Mouse (Mus musculus) bone marrow, adult 2 months (tissue): ENCODE results near the gene Syt1. TPM values are rescaled to one million over a fixed set of nuclear protein-coding genes. Genes with fewer than 3 reads are reported as not detected.

Experiments
- H3K27ac ChIP-seq: fragments of 200-500 bp; 2 replicates; pipeline ENCODE4 v1.5.1; 2012; ENCODE audit warnings: low read depth, mild to moderate bottlenecking, control low read depth, inconsistent platforms, low read length; ENCODE audit not compliant: control insufficient read depth, poor library complexity, insufficient read depth
- H3K4me1 ChIP-seq: fragments of 200-500 bp; 2 replicates; pipeline ENCODE4 v1.6.1; 2011; ENCODE audit warnings: low read length; ENCODE audit not compliant: control insufficient read depth, insufficient read depth
- H3K4me3 ChIP-seq: fragments of 200-500 bp; replicated peaks from 2 replicates; pipeline ENCODE3; 2011; ENCODE audit warnings: mild to moderate bottlenecking, low read depth, low read length, control low read depth; ENCODE audit not compliant: control insufficient read depth
- CTCF ChIP-seq: fragments of 200-500 bp; IDR thresholded peaks from 2 replicates; pipeline ENCODE4 v1.5.1; 2011; ENCODE audit warnings: low read length, control low read depth; ENCODE audit not compliant: control insufficient read depth, insufficient read depth
- POLR2A ChIP-seq: fragments of 200-500 bp; IDR thresholded peaks from 2 replicates; pipeline ENCODE4 v1.6.1; 2011; ENCODE audit warnings: low read depth, mild to moderate bottlenecking, control low read depth, low read length, borderline replicate concordance; ENCODE audit not compliant: control insufficient read depth
- WGBS: fragments of 180-500 bp; shearing (Covaris S2); methylation state at CpG from one replicate; pipeline ENCODE4 v1.1.7; 2018; 5-methylcytosine and 5-hydroxymethylcytosine counted together
- polyA plus RNA-seq: library from polyadenylated mRNA; stranded (reverse); fragments of >200 nt; gene quantifications from 2 replicates; pipeline ENCODE4 v1.2.4, GENCODE M21; 2011; ENCODE audit warnings: low replicate concordance; ENCODE audit not compliant: missing spikeins, insufficient read depth, insufficient read length

Gene Syt1
- polyA plus RNA-seq, 1 experiment = 0.42 TPM

DNA sequence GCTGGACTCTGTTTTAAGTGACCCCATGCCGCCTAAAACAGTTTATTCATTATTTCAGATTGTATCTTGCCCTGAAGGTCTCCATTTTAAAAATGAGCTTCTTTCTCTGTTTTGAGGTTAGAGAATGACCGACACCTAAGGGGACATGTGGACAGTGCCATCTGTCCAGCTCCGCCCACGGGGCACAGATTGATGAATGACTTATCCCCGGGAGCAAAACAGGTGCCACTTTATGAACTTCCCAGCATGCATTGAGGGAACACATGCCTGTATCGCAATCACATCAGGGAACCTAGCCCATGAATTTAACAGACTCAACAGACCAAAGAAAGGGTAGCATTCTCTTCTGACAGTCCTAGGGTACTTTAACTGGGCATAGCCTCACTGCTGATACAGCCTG is 188.5 kb downstream of the Syt1 start:
- H3K4me3 ChIP-seq = no peak overlapping the region
- no peak overlapping the region for H3K27ac ChIP-seq
- 83% methylated on average over 6 of the region's 6 CpGs for WGBS
- no peaks in the 10 kb centered on the region for H3K4me1 ChIP-seq
- no peak for TF ChIP-seq POLR2A
- no peak for TF ChIP-seq CTCF

DNA sequence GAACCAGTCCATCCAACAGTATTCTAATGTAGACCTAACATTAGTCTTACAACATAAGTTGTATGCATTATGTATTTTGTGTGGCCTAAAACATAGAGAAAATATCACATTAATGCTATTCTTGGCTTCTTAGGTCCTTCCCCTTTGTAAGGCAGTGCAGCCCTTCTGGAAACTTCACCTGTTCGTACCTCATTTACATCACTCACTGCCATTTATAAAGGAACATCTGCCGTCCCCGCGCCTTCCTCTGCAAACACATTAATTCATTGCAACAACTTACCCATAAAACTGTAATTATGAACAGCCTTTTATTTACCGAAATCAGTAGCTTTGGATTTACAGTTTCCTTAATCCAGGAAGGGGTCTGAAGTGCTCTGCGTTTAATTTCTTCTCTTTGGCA is 195.4 kb downstream of the Syt1 start:
- no peak overlapping the region for H3K27ac ChIP-seq
- WGBS = 77% methylated on average over 6 of the region's 6 CpGs
- no peak for TF ChIP-seq CTCF
- no peak for TF ChIP-seq POLR2A
- H3K4me3 ChIP-seq = no peak overlapping the region
- no peaks in the 10 kb centered on the region for H3K4me1 ChIP-seq

DNA sequence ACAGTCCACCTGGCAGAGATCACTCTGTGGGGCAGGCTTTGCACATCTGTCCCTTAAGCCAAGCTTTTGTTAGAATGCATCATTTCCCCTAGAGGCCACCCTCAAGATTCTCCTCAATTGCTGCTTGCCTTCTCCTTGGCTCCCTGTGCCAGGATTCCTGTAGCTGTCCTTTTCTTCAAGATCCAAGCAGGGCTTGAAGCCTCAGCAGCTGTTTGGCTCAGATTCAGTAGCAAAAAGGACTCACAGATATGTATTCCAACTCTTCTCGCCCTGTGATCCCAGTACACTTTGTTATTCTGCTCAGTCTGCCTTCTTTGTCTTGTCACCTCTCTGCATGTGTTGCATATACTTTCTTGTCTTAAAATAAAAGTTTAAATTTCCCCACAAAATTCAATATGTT is 206.4 kb downstream of the Syt1 start:
- no peak for TF ChIP-seq POLR2A
- TF ChIP-seq CTCF = no peak
- 63% methylated on average over 1 of the region's 1 CpGs for WGBS
- no peak overlapping the region for H3K27ac ChIP-seq
- no peak overlapping the region for H3K4me3 ChIP-seq
- H3K4me1 ChIP-seq = no peaks in the 10 kb centered on the region

DNA sequence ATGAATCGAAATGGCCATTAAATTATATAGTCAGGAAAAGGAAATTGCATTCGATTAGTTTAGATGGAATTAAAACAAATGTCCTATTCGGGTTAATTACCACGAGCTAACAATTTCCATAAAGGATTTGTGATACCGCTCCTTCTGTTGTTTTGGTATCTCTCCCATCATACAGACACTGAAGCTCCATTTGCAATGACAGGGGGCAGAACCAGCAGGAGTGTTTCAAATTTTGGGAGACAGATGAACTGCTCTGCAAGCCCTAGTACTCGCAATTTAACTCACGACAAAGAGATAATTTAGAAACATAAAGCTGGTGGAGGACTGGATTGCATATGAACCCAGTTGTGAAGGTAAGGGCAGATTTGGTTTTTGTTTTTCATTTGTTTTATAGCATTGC is 210.0 kb downstream of the Syt1 start:
- 79% methylated on average over 7 of the region's 7 CpGs for WGBS
- no peak for TF ChIP-seq POLR2A
- no peak for TF ChIP-seq CTCF
- Histone ChIP-seq H3K27ac (no peak overlapping the region), H3K4me3 (no peak overlapping the region), H3K4me1 (no peaks in the 10 kb centered on the region)

DNA sequence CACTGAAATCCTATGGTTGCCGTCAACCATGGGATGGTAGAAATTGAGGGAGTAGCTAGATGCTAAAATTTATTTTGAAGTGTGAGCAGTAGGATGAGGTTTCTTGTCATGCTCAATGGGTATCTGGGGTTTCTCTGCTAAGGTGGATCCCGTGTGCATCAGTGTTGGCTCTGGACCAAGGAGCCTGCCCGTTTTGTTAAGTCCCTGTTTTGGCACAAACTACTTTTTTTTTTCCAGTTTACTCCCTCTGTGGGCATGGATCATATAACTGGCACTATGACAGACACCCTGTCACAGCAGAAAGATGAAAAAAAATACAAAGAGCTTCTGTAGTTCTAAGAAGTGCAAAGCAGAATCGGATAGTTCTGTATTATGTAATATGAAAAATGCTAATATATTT is 212.0 kb downstream of the Syt1 start:
- 77% methylated on average over 4 of the region's 4 CpGs for WGBS
- Histone ChIP-seq H3K27ac (no peak overlapping the region), H3K4me3 (no peak overlapping the region), H3K4me1 (no peaks in the 10 kb centered on the region)
- TF ChIP-seq POLR2A (no peak), CTCF (no peak)

DNA sequence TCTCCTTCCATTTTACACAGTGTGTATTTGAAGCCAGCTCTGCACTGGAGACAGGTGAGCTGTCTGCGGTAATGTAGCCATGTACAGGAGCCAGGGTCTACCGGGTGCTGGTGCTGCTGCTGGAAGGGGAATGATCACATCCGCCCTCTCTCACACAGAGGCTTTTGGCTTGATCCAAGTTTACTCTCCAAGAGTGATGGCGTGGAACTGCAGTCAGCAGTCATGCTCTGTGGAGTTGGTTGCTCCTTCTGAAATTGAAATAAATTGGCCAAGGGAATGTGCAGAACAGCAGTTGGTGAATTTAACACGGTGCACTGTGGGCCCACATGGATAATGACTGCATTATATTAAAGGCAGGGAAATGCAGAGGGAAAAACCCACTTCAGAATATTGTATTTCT is 228.0 kb downstream of the Syt1 start:
- no peak overlapping the region for H3K4me3 ChIP-seq
- no peak for TF ChIP-seq POLR2A
- TF ChIP-seq CTCF = no peak
- WGBS = 82% methylated on average over 5 of the region's 5 CpGs

DNA sequence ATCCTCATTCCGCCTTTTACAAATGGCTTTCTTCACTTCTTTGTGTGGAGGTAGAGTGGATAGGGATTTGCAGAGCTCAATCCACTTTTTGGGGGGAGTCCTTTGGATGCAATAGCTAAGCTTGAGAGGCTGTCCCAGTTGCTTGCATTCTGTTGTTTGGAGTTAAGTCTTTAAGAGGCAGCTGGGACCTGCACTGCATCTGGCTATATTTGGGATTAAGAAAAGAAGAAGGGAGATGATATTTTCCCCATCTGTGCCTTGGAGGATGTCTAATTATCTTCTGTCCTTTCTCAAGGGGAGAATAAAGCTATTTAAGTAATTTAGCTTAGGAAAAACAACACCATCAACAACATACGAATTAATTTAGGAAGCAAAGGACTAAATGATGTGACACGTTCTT is 230.2 kb downstream of the Syt1 start:
- 75% methylated on average over 3 of the region's 3 CpGs for WGBS

More for the DNA sequence above, 228.0 kb downstream of the Syt1 start:
- no peaks in the 10 kb centered on the region for H3K4me1 ChIP-seq
- H3K27ac ChIP-seq = no peak overlapping the region

DNA sequence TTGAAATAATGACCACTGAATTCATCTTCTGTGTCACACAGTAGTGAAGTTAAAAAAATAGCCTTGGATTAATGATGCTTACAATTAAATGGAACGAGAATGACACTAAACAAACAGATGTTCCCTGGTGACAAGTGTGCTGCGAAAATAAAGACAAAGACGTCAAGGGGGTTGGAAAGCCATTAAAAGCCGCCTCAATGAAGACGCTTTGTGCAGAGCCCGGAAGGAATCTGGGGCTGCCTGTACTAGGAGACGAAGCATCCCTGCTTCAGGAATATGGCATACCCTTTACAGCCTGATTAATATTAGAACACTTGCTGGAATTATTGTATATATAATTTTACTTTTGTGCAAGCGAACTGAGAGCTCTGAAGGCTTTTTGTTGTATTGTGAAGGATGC is 234.0 kb downstream of the Syt1 start:
- Histone ChIP-seq H3K4me3 (no peak overlapping the region), H3K27ac (no peak overlapping the region), H3K4me1 (no peaks in the 10 kb centered on the region)
- 78% methylated on average over 8 of the region's 8 CpGs for WGBS
- TF ChIP-seq CTCF (no peak), POLR2A (no peak)

More for the DNA sequence above, 230.2 kb downstream of the Syt1 start:
- Histone ChIP-seq H3K4me3 (no peak overlapping the region), H3K4me1 (no peaks in the 10 kb centered on the region), H3K27ac (no peak overlapping the region)
- TF ChIP-seq POLR2A (no peak), CTCF (no peak)

DNA sequence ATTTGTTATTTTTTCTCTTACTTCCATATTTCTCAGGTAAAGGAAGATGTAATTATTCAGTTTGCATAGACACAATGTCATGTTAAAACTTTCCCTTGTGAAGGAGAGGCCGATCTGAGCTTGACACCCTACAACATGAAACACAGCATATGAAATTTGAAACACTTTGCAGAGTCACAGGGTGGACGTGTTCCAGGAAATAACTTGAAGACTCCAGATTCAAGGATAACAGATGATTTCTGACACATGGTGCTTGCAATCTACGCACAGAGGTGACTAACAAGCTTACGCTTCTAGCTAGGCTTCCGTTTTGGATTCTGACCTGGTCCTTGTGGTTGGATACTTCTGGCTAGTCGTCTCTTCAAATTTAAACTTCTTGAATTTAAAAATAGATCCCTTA is 239.7 kb downstream of the Syt1 start:
- Histone ChIP-seq H3K27ac (no peak overlapping the region), H3K4me3 (no peak overlapping the region), H3K4me1 (no peaks in the 10 kb centered on the region)
- 71% methylated on average over 6 of the region's 6 CpGs for WGBS
- TF ChIP-seq POLR2A = no peak
- no peak for TF ChIP-seq CTCF

DNA sequence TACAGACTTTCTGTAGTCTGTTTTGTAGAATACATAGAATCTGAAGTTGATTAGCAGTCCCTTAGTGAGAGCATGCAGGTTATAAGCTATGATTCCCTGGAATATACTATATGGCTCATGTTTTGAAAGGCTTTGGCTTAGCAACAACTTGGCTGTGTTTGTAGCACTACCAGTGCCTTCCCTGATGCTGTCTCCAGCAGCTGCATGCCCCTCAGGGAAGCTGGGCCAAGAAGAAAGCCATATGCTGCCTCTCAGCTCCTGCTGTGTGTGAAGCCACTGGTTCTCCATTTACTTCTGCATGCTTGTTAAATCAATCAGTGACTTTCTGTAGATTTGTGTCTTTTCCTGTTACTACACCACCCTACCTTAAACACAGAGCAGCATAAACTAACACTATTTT is 245.2 kb downstream of the Syt1 start:
- H3K4me3 ChIP-seq = no peak overlapping the region
- TF ChIP-seq CTCF = no peak
- TF ChIP-seq POLR2A = no peak

More for the DNA sequence above, 245.2 kb downstream of the Syt1 start:
- no peaks in the 10 kb centered on the region for H3K4me1 ChIP-seq
- H3K27ac ChIP-seq = no peak overlapping the region
